ENCODE assay signal across 28 mouse cellular contexts in the genomic region with DNA sequence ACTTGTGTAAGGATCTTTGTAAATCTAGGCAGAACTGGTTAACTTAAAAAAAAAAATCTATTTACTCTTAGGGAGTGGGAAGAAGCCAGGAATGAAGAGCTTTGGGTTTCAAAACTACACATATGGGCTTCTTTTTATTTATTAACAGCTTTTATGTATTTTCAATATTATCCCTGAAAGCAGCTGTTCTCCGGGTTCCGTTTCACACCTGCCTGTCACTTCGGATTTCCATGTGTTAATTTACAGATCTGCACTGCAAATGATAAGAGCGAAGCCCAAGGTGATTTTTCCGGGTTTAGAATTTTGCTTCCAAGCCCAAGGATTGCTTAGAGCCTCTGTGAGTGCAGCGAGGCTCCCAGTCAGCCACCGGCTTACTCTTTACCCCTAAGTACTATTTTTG.
"Had no signal": no experiment of that assay in that cellular context is flagged by ENCODE, and none has a peak within 500 bp of the region (broad histone marks: within the 10 kb centered on the region; RNA-seq: fewer than 3 reads in every experiment).

No protein-coding gene starts in this region.

- H3K9ac ChIP-seq: heart, embryonic 12.5 days; hindbrain, embryonic 12.5 days; hindbrain, embryonic 14.5 days; intestine, embryonic 15.5 days; kidney, embryonic 15.5 days; limb, embryonic 13.5 days; limb, embryonic 15.5 days; liver, embryonic 12.5 days; liver, embryonic 14.5 days had no signal

- ATAC-seq: hindbrain, embryonic 16.5 days; inflammation-experienced regulatory T-cells, adult 6 months; intestine, embryonic 15.5 days; intestine, postnatal 0 days; liver, embryonic 12.5 days had no signal

- H3K36me3 ChIP-seq: heart, embryonic 10.5 days; heart, embryonic 12.5 days; hindbrain, embryonic 10.5 days; hindbrain, embryonic 12.5 days; intestine, embryonic 15.5 days; kidney, embryonic 15.5 days; limb, embryonic 13.5 days; limb, embryonic 15.5 days; liver, embryonic 12.5 days had no signal

- H3K27ac ChIP-seq: gastrocnemius, adult 2 months; heart, embryonic 10.5 days; hindbrain, embryonic 10.5 days; hindbrain, embryonic 12.5 days; hindbrain, embryonic 14.5 days; intestine, embryonic 15.5 days; kidney, embryonic 15.5 days; kidney, postnatal 0 days; limb, embryonic 13.5 days; limb, embryonic 15.5 days; liver, embryonic 12.5 days; liver, embryonic 14.5 days had no signal

- DNase-seq: gastrocnemius, postnatal 10 days; gastrocnemius, postnatal 25 days; heart, adult 18-20 months; heart, postnatal 10 days; heart, postnatal 4 days; kidney, adult 18-20 months; kidney, adult 9 months; kidney, postnatal 14 days; kidney, postnatal 36 days; layer of hippocampus, adult 9-11 months; layer of hippocampus, postnatal 36 days; left cerebral cortex, postnatal 4 days had no signal

- H3K27me3 ChIP-seq: heart, embryonic 12.5 days; hindbrain, embryonic 12.5 days; intestine, embryonic 15.5 days; kidney, embryonic 15.5 days; limb, embryonic 13.5 days; limb, embryonic 15.5 days had no signal

- H3K4me1 ChIP-seq: heart, embryonic 12.5 days; hindbrain, embryonic 12.5 days; intestine, embryonic 15.5 days; liver, embryonic 12.5 days had no signal

- H3K4me3 ChIP-seq: gastrocnemius, adult 2 months; heart, embryonic 10.5 days; heart, embryonic 12.5 days; hindbrain, embryonic 10.5 days; hindbrain, embryonic 12.5 days; intestine, embryonic 15.5 days; kidney, embryonic 15.5 days; limb, embryonic 13.5 days; limb, embryonic 15.5 days; liver, embryonic 12.5 days had no signal

- H3K9me3 ChIP-seq: heart, embryonic 10.5 days; hindbrain, embryonic 12.5 days; intestine, embryonic 15.5 days; kidney, embryonic 15.5 days; limb, embryonic 15.5 days; liver, embryonic 12.5 days had no signal

- H3K4me2 ChIP-seq: heart, embryonic 12.5 days; hindbrain, embryonic 12.5 days; hindbrain, embryonic 14.5 days; intestine, embryonic 15.5 days; kidney, embryonic 15.5 days; limb, embryonic 13.5 days; limb, embryonic 15.5 days; liver, embryonic 12.5 days had no signal
